Mouse (Mus musculus) spleen, postnatal 10 days (tissue): Measurements from ENCODE around the gene Clec3b.

Source experiments
- DNase-seq, 2 experiments: peaks; one replicate each; pipeline ENCODE4 v3.0.0; 2021 to 2022; ENCODE audit warnings: low spot score in 2 of 2

Gene Clec3b

DNA sequence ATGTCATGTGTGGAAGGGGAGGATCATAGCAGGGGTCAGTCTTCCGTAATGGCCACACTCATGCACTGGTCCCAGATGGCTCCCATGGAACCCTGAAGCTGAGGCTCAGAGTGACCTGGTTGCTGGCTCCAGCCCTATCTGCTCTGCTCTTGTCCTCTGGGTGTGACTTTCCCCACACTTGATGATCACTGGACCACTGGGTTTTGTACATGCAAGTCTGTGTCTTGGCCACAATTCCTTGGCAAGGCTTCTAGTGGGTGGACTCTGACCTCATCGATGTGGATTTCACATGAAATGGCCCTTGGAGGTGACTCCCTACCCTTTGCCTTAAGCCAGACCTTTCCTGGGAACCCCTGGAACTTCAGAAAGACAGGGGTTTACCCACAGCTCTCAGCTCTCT is 2.4 kb downstream of the Clec3b start:
- DNase-seq: no peak

DNA sequence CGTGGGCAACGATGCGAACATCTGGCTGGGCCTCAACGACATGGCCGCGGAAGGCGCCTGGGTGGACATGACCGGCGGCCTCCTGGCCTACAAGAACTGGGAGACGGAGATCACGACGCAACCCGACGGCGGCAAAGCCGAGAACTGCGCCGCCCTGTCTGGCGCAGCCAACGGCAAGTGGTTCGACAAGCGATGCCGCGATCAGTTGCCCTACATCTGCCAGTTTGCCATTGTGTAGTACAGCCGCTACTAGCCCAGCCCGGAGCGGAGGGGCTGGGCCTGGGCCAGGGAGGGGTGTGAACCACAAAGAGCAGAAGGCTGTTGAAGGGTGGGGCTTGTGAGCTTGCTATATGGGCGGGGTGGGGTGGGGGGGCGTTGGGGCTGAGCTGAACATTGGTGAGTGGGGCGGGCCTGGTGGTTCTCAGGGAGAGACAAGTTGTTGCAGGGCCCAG is 6.2 kb downstream of the Clec3b start:
- DNase-seq: peak; percentile 33 to 66

DNA sequence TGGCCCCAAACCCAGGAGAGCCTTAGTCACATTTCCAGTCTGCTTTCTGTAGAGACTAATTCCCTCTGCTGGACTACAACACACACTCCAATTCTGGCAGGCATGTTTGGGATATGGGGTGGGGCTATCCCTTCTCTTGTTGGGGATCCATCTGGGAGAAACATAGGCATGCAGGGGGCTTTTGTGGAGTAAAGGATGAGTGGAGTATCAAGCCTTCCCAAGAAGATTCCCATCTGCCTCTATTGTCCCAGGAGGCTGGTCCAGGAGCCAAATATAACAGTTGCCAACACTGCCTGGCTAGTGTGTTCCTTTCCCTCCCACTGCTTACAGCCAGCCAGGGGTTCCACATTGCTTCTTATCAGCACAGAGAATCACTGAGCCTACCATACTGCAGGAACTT is 7.0 kb downstream of the Clec3b start:
- no peak for DNase-seq

DNA sequence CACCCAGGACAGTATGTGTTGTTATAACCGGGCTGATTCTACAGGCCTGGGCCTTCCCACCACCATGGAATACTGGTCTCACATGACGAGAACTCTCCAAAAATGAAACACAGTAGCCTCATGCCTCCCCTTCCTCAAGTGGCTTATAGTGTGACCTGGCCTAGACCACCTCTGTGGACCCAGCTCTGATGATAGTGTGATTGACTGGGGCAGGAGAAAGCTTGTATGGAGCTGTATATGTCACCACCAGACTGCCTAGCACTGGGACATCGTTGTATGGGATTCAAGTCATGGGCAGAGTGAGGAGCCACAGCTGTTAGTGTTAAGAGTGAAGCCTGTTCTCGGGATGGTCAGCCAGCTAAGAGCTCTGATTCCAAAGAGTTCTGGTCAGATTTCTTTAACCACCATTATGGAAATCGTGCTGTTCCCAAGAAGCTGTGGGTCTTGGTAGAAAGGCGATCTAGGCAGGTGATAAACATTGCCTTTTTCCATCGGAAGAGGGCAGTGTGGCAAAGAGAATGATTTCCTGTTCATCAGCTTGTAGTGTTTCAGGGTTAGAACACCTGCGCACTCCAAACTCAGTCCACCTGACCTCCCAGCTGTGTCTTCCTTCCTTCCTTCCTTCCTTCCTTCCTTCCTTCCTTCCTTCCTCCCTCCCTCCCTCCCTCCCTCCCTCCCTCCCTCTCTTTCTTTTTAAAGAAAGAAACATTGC is 7.5 kb downstream of the Clec3b start:
- DNase-seq: peak in 1 of 2 experiments; percentile 37

DNA sequence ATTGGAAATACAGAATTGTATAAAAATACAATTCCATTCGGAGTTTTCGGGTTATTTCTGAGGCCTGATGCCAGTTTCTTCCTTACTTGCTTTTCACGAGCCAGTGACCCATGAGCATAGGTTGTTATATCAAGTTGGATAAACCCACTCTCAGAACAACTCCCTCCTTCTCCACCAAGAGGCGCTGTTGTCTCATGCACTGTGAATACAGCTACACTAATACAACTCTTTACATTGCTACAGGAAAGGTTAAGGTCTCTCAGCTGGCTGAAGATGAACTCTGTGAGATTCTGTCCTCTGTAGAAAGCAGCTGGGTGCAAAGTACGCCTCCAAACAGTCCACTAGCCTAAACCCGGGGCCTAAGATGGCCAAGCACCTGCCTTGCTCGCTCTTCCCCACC is 8.6 kb downstream of the Clec3b start:
- peak; percentile 21 to 70 for DNase-seq

DNA sequence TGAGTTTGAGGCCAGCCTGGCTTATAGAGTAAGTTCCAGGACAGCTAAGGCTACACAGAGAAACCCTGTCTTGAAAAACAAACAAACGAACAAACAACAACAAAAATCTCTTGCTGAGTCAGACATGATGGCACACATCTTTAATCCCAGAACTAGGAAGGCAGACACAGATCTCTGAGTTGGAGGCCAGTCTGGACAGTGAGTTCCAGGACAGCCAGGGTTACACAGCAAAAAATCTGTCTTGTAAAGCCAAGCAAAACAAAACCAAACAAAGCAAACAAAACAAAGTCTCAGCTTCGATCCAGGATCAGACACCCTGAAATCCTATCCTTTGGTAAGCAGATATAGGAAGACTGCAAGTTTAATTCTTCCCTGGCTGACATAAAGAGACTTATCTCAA is 11.0 kb downstream of the Clec3b start:
- DNase-seq: no peak

DNA sequence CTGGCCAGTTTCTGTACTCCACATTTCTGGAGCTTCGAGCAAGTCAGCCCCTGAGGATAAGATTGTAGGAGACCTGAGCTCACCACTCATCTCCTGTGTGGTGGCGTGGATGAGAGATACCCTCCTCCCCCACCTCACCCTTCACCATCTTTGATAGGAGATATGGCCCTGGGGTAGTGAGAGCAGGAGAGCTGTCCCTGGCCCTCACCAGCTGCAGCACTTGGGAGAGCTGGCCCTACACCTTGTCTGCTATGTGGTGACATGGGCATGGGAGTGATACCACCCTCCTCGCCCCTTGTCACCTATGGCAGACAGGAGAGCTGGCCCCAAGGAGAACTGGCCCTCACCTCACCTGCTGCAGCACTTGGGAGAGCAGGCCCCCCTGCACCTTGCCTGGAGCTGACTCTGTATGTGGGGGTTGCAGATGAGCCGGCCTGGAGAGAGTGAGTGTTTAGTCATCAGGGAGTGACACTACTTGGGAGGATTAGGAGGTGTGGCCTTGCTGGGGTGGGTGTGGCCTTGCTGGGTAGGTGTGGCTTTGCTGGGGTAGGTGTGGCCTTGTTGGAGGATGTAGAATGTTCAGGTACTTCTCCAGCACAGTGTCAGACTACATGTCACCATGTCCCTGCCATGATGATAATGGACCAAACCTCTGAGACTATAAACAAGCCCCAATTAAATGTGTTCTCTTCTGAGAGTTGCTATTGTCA is 12.4 kb downstream of the Clec3b start:
- DNase-seq: no peak

DNA sequence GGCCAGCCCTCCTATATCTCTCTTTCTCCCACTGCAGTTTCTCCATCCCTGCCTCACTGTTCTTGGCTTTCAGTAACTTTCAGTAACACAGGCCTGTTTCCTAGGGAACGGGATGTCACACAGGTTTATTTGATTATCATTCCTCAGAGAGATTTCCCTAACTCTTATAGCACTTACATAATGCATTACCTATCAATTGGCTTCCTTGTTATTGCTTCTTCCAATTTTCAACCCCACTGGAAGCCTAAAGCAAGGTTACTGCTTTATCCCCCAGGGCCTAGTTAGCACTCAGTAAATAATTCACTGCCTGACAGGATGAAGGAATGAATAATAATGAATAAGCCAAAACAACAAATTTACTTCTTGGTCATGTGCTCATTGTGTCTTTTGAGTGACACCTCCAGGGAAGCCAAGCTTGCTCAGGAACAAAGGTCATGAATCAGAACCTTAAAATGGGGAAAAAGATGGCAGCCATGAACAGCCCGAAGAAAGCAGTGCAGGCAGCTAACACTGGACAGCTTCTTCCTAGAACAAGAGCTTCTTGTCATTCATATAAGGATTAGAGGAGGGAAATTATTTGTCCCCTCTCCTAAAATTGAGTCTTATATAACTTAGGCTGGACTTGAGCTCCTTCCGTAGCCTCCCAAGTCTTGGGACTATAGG is 15.2 kb downstream of the Clec3b start:
- DNase-seq: no peak

DNA sequence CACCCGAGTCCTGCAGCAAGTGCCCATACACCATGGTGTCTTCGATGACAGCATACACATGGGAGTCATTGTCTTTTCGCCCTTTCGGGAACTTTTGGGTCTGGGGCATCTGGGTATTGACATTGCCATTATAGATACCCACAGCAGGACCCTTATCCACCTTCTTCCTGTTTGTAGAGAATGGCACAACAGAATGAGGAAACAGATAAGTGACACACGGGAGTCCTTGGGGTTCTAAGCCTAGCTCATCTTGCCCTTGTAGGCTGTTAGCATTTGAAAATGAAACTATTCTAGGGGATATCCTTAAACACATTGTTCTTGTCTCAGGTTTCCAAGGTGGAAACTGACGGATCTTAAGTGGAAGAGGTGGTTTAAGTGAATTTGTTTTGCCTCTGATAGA is 23.0 kb downstream of the Clec3b start:
- DNase-seq: no peak

DNA sequence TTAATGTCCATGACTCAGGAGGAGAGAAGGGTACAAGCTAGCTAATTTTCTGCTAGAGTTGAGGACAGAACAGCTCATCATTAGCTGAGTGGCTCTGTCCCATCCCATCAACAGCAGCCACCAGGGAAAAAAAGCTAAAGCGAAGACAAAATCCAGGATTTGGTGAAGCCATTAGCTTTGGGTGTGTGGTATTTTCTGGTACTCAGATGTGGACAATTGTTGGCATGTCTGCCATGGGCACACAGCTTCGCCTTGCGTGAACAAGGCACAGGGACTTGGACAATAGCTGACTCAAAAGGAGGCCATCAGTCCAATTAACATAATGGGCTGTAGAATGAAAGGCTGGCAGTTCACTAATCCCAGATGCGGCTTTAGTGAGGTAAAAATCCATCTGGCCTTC is 23.6 kb downstream of the Clec3b start:
- DNase-seq: no peak

DNA sequence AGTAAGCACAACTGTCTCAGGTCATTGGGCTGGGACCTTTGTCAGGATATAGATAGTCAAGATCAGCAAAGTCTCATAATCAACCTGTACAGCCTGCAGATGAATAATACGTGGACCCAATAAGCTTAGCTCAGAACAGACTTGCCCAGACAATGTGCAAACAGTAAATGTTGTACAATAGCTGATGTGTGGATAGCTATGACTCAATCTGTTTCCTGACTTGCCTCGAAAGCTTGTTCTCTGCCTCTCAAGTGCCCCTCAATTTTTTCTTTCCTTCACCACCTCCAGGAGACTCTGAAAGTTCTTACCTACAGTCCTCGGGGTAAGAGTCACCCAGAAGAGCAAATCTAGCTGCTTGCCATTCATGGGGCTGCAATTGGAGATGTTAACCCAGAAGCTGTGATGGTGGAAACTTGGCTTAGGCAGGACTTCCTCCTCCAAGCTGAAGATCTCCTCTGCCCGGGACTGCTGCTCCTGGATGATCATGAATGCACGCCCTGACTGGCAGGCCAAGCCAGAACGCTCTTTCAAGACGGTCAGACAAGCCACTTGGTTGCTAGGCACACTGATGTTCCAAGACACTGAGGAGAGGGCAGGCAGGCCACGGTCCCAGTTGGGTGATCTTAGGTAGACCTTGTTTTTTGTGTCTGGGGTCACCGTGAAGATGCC is 26.8 kb downstream of the Clec3b start:
- DNase-seq: no peak

DNA sequence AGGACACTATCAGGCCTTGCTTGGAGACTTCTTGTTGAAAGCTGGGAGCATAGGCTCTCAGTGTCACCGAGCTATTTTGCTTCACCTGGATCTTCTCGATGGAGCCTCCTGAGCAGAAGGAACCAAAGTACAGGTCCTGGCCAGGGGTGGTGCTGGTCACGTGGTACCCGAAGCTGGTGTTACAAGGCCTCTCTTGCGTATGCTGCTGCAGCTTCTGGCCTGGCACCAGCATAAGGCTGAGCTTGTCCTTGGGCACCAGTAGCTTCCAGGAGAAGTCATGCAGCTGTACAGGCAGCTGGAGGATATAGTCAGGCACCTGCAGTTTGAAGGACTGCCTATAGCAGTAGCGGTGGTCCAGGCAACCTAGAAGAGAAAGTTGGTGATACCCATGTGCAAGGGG is 29.3 kb downstream of the Clec3b start:
- DNase-seq: no peak

DNA sequence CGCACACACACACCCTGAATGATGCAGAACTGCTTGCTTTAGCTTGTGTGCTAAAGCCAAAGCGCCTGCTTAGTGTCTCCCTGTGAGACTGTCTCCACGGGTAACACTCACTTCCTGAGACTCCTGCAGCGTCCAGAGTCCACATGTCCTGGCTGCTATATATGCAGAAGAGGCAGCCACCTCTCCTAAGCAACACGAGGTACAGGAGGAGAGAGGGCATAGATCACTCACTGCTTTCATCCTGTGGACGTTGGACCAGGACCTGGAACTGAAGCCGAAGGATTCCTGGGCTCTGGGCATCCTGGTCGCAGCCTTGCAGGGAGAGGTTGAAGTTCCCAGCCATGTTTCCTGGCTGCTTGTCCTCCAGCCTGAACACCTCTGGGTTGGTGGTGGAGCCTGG is 32.5 kb downstream of the Clec3b start:
- DNase-seq: no peak

DNA sequence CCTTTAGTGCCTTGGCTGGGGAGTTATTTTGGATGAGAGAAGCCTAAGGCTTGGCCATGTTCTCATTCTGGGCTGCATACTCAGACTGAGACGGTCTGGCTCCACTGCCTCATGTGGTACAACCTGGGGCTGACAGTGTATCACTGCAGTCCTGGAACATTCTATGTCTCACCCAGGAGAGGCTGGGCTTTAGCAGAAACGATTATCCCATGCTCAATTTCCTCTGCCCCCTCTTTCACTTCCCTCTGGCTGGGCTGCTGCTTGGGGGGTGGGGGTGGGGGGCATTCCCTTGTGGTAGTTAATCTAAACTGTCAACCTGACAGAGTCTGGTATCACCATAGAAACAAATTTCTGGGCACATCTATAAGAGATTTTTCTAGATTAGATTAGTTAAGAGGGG is 34.8 kb downstream of the Clec3b start:
- DNase-seq: no peak

DNA sequence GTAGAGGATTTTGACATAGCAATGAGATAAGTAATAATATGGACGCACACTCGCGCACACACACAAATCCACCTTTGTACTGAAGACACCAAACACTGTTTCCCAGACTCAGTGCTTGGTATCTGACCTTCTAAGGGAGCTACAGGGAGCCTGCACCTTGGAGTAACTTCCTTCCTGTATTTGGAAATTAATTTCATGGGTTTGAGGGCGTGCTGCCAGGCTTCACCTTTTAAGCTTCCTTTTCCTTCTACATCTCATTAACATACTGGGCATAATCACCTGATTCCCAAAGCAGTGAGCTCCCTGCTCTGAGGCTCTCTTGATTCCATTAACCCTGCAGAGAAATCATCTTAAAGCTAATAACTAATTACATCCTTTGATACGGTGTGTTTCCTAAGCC is 35.4 kb downstream of the Clec3b start:
- DNase-seq: no peak

DNA sequence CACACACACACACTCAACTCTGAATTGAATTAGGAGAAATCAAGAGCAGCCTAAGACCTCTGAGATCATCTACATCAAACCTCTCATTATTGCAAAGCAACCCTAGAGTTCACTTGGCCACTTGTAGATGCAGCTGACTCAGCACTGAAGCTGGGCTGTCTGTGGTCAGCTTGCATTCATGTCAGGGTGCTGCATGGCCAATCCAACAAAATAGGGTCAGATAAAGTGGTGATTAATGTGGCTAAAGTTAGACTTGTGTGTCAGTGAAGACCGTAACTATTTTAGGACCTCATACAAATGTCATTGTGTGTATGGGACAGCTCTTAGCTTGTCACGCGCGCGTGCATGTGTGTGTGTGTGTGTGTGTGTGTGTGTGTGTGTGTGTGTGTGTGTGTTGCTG is 36.8 kb downstream of the Clec3b start:
- no peak for DNase-seq

DNA sequence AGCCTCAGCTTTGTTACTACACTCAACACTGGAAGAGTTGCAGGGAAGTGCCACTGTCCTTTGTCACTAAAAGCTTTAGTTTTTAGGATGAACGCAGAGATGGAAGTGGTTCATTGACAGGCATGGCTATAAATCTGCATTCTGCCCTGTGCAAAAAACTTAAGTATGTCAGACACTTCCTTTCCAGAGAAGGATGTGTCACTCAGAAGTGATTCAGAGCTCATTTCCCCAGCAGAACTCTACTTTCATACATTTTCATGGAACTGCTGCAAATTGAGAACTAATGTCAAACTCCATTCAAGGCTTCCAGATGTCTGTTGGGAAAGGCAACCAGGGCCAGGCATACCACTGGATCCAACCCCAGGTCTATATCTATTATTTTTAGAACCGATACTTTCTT is 37.5 kb downstream of the Clec3b start:
- DNase-seq: no peak

DNA sequence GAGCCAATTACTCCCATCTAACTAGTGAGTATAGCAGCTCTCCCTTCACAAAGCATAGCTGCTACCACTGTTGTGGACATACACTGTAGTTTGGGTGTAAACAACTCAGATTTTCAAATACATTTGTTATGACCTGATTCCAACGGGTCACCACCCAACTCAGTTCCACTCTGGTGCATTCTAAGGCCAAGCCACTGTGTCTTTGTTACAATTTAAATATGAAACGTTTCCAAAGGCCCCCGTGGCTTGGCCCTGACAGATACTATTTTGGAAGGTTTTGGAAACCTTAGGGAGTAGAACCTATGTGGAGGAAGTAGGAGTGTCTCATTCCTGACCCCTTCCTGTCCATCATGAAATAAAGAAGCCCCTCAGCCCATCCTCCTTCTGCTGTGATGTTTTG is 49.4 kb downstream of the Clec3b start:
- DNase-seq: no peak

DNA sequence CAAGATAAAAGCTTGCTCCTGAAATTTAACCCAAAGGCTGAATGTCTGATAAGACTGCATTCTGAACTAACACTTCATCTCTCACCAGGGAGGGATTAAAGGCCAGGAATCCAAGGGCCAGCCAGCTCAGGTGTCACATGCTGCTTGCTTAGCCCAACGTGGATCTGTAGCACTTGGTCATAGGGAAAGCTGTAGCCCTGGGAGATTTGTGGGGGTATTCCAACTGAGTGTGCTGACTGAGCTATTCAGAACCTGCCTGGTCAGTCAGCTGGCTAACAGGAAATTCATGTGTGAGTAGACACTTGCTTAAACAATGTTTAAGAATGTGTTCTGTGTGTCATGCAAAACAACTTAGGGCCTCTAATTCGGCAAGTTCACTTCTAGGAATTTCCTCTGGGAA is 55.8 kb downstream of the Clec3b start:
- no peak for DNase-seq

DNA sequence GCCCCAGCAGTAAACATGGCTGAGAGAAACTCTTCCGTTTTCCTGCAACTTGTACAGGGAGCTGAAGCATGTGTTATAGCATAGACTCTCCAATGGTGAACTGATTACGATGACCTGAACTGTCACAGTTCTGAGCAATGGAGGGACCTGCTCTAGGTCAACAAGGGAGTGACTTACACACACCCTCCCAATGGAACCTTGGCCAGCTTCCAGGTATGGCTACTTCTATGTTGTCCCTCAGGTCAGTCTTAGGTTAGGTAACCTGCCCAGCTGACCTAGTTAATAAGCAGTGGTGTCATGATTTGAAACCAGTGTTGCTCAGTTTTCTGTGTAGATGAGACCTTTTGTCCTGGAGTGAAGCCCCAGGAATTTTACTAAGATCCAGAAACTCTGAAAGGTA is 56.2 kb downstream of the Clec3b start:
- DNase-seq: no peak
